Mouse (Mus musculus) Patski (cell line): ENCODE data around the gene Sh3d19. TPM values are rescaled to one million over a fixed set of nuclear protein-coding genes. Genes with fewer than 3 reads are reported as not detected.

Experiments used
- ATAC-seq: fragments of 100-300 bp; one replicate; pipeline ENCODE4 v1.8.0; 2021
- CTCF ChIA-PET: fragments of 350-600 bp; sonication (Branson Sonifier 250); formaldehyde crosslinking; loops from one replicate; lab custom pipeline; 2022; ENCODE audit warnings: inconsistent platforms; lab: Charles Lee
- POLR2A ChIA-PET: fragments of 350-600 bp; sonication (Branson Sonifier 250); formaldehyde crosslinking; loops from one replicate; lab custom pipeline; 2022; ENCODE audit warnings: antibody characterized with exemption, inconsistent platforms; lab: Charles Lee
- DNase-seq: peaks from one replicate; pipeline ENCODE4 v3.0.0-alpha.2; 2011; ENCODE audit warnings: low read depth, low spot score
- H3K27me3 ChIP-seq: fragments of 371-371 bp; one replicate; pipeline ENCODE4 v1.5.1; 2021
- CTCF ChIP-seq: fragments of 100-300 bp; IDR thresholded peaks from one replicate; pipeline ENCODE4 v1.5.1; 2021
- in situ Hi-C: fragments of 300-500 bp; cut with MboI; formaldehyde crosslinking; loops from 3 replicates; pipeline ENCODE4 v1.11.1; 2018; ENCODE audit warnings: low pct_unique_long_range_greater_than_20kb, mixed read lengths
- polyA plus RNA-seq: library from polyadenylated mRNA; unstranded; gene quantifications from one replicate; pipeline ENCODE4 v1.2.3, GENCODE M21; 2021

Gene Sh3d19
- polyA plus RNA-seq, 1 experiment from 2014 or later, result 145 TPM

DNA sequence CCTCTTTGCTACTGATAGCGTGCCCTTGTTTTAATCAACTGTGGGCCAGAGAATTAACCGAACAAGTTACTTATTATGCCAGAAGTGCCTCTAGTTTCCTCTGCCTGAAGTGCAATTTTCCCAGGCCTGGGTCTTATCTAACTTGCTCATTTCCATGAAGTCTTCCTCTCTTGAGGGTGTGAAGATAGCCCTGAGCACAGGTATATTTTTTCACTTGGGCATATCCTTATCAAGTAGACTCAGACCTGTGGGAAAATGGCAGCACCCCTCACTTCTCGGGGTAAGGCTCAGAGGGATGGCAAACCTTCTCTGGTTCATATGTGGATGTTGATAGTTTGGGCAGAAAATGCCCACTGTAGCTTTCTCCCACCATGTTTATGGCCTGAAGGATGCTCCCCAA, 30.4 kb downstream of the Sh3d19 start:
- no peaks in the 10 kb centered on the region for H3K27me3 ChIP-seq
- ChIA-PET CTCF (no interaction called here), POLR2A (interaction anchor here (0.8 to 1.3 kb wide), 2 partner anchors 9 to 18 kb away, joined by 3 to 5 read pairs; no protein-coding TSS in a partner anchor)
- DNase-seq (no peak), ATAC-seq (no peak)
- in situ Hi-C loops, result no loop called here
- TF ChIP-seq CTCF, result no peak

- H3K27me3 ChIP-seq, result no peaks in the 10 kb centered on the region
- no peak for DNase-seq
- ChIA-PET CTCF (interaction anchor here (1.5 to 1.7 kb wide), 3 partner anchors 9 to 20 kb away, joined by 3 to 5 read pairs (median 3); no protein-coding TSS in a partner anchor), POLR2A (interaction anchor here (0.6 to 1.3 kb wide), 2 partner anchors 10 to 120 kb away, joined by 5 to 7 read pairs; no protein-coding TSS in a partner anchor)
- TF ChIP-seq CTCF, result peak; percentile 71
- in situ Hi-C loops, result no loop called here
- no peak for ATAC-seq
Measured at GRCm38 (mm10) chr3:86002423-86002822, 31.5 kb downstream of the Sh3d19 start, which contains the start of gene Prss48. Prss48 (minus strand) TSS chr3:86002491.

- CTCF ChIA-PET, result interaction anchor here (1.5 to 1.7 kb wide), 3 partner anchors 8 to 20 kb away, joined by 3 to 5 read pairs (median 3); no protein-coding TSS in a partner anchor
- TF ChIP-seq CTCF, result no peak
- in situ Hi-C loops, result no loop called here
- ATAC-seq (peak; percentile 47), DNase-seq (no peak)
- H3K27me3 ChIP-seq, result no peaks in the 10 kb centered on the region
- POLR2A ChIA-PET, result interaction anchor here (0.6 to 0.7 kb wide), 3 partner anchors 68 to 918 kb away, joined by 3 to 7 read pairs (median 4); no protein-coding TSS in a partner anchor
Measured at GRCm38 (mm10) chr3:86002940-86003339, 32.0 kb downstream of the Sh3d19 start.

DNA sequence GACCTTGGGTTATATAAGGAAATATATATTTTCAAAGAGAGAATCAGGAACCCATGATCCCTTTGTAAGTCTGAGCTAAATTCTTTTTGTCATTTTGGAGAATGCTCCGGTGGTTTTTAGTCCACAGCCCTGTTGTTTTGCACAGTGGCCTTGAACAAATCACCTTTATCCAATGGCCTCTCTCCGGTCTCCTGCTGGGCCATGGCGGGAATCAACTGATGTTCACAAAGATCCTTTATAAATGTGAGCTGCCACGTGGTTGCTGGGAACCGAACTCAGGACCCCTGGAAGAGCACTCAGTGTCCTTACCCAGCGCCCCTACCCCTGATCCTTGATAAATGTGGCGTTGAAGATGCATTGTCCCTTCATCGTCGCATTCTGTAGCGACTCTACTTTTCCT, 33.8 kb downstream of the Sh3d19 start:
- no peaks in the 10 kb centered on the region for H3K27me3 ChIP-seq
- TF ChIP-seq CTCF, result no peak
- DNase-seq (no peak), ATAC-seq (no peak)
- CTCF ChIA-PET, result interaction anchor here (1.1 to 3.0 kb wide), 3 partner anchors 8 to 16 kb away, joined by 3 to 14 read pairs (median 3); no protein-coding TSS in a partner anchor
- in situ Hi-C loops, result no loop called here
- POLR2A ChIA-PET, result no interaction called here

DNA sequence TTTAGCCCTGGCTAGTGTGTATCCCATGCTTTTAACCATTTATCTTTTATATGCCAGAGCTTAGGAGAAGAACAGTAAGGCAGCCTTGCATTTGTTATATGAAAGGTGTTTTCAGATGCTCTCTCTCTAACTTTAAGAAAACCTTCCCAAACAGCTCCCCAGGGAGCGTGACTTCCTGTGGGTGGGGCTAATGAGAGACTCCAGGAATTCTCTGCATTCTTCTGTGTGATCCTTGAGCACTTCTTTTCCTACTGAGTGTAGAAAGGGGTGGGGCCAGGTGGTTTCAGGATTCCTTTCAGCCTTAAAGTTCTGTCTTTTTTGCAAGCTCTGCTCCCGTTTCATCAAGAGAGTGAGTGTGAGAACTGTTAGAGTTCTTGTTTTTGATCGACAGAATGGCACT, 39.7 kb downstream of the Sh3d19 start:
- ChIA-PET CTCF (interaction anchor here (1.7 to 3.1 kb wide), 2 partner anchors 8 to 10 kb away, joined by 5 to 18 read pairs; partner anchors contain the start of gene Prss48), POLR2A (no interaction called here)
- no peak for ATAC-seq
- DNase-seq, result no peak
- H3K27me3 ChIP-seq, result no peaks in the 10 kb centered on the region
- in situ Hi-C loops, result no loop called here
- no peak for TF ChIP-seq CTCF

DNA sequence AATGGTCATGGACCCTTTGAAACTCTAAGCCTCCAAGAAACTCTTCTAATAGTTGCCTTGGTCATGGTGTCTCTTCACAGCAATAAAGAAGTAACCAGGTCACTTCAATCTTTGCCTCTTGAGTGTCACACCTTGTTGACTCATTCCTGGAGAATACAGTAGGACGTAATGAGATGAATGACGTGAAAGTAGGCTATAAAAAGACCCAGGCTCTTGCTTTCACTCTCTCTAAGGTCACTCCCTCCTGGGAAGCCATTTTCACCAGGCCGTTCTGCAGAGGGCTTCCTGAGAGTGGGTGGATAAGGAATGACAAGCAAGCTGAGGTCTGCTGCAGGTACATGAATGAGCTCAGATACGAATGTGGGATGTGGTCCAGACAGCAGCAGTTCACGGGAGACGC, 40.5 kb downstream of the Sh3d19 start:
- in situ Hi-C loops, result no loop called here
- H3K27me3 ChIP-seq, result no peaks in the 10 kb centered on the region

DNA sequence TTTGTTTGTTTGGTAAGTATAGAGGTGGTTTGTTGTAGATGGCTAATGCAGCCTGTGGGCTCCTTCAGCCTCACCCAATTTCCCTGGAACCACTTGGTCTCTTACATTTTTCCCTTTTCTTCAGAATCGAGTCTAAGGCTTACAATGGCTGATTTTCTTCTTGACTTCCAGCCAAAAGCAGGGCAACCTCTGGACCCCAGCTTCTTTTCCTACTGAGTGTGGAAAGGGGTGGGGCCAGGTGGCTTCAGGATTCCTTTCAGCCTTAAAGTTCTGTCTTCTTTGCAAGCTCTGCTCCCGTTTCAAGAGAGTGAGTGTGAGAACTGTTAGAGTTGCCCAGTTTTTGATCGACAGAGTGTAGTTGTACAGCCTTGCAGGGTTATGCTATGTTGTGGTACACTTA, 40.9 kb downstream of the Sh3d19 start:
- DNase-seq (no peak), ATAC-seq (no peak)
- in situ Hi-C loops, result no loop called here
- ChIA-PET CTCF (interaction anchor here (0.7 to 3.1 kb wide), 3 partner anchors 9 to 88 kb away, joined by 3 to 18 read pairs (median 5); partner anchors contain the start of gene Prss48), POLR2A (no interaction called here)
- no peaks in the 10 kb centered on the region for H3K27me3 ChIP-seq
- no peak for TF ChIP-seq CTCF

More for the DNA sequence above, 40.5 kb downstream of the Sh3d19 start:
- ChIA-PET POLR2A (no interaction called here), CTCF (interaction anchor here (1.7 to 3.1 kb wide), 2 partner anchors 9 kb away, joined by 5 to 18 read pairs; partner anchors contain the start of gene Prss48)
- no peak for DNase-seq
- ATAC-seq, result no peak
- no peak for TF ChIP-seq CTCF

DNA sequence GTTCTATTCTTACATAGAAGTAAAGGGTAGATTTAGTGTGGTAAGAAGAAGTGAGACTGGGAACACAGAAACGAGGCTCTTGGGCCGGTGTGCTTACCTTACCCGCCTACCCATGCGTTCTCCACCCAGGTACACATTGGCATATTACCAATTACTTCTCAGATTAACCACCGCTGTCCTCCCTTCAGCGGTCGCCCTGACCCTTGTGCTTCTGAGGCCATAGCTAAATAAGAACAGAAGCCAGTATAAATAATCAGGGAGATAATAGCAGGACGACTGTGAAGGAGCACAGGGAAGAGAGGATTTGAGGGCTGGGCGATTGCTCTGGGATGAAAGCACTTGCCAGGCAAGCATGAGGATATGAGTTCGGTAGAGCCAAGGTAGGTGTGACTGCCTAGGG, 42.9 kb downstream of the Sh3d19 start:
- no peak for DNase-seq
- no peaks in the 10 kb centered on the region for H3K27me3 ChIP-seq
- POLR2A ChIA-PET, result no interaction called here
- no peak for TF ChIP-seq CTCF
- in situ Hi-C loops, result no loop called here
- ATAC-seq, result no peak
- CTCF ChIA-PET, result interaction anchor here (1.0 kb wide), 1 partner anchor 9 kb away, joined by 3 read pairs; no protein-coding TSS in a partner anchor

GRCm38 (mm10) chr3:86016965-86017364, 46.1 kb downstream of the Sh3d19 start:
- ATAC-seq, result no peak
- CTCF ChIA-PET, result interaction anchor here (1.0 to 2.1 kb wide), 4 partner anchors 8 to 30 kb away, joined by 3 to 14 read pairs (median 4); no protein-coding TSS in a partner anchor
- DNase-seq, result no peak
- POLR2A ChIA-PET, result no interaction called here
- in situ Hi-C loops, result no loop called here
- no peak for TF ChIP-seq CTCF
- H3K27me3 ChIP-seq, result no peaks in the 10 kb centered on the region

DNA sequence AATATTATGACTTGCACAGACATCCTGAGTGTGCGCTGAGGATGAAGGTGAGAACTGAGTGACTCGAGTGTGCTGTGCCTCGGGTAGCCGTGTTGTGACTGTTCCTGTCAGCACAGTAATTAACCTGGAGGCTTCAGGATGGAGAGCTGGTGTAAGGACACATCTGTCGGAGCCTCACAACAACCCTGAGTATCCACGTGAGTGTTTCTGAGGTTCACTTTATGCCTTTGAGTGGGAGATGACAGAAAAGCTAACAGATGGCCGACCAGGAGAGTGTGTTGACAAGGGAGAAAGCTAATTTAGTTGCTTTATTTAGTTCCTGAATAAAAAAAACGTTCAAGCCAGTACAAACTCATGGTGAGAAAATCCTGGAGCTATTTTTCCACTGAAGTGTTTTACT, 46.6 kb downstream of the Sh3d19 start:
- TF ChIP-seq CTCF, result no peak
- in situ Hi-C loops, result no loop called here
- POLR2A ChIA-PET, result no interaction called here
- CTCF ChIA-PET, result interaction anchor here (1.0 to 2.1 kb wide), 4 partner anchors 9 to 31 kb away, joined by 3 to 14 read pairs (median 4); no protein-coding TSS in a partner anchor
- DNase-seq (no peak), ATAC-seq (no peak)
- no peaks in the 10 kb centered on the region for H3K27me3 ChIP-seq
